Mouse (Mus musculus) limb, embryonic 14.5 days (tissue): ENCODE results near the gene Zbtb12. TPM values are rescaled to one million over a fixed set of nuclear protein-coding genes. Genes with fewer than 3 reads are reported as not detected.

Source experiments
- ATAC-seq: fragments of 200-750 bp; cut with Nextera tagmentation; 2 replicates; pipeline ENCODE4 v1.8.0; 2017; ENCODE audit warnings: low read depth, moderate number of reproducible peaks, moderate TSS enrichment; ENCODE audit not compliant: low FRiP score
- DNase-seq: peaks from one replicate; pipeline ENCODE4 v3.0.0-alpha.2; 2015; ENCODE audit warnings: low spot score
- H3K27ac ChIP-seq: fragments of 300-500 bp; sonication (generic); replicated peaks from 2 replicates; pipeline ENCODE4 v1.5.1; 2014; ENCODE audit warnings: low read depth, mild to moderate bottlenecking, low read length, moderate library complexity, mixed read lengths
- H3K27me3 ChIP-seq: fragments of 300-500 bp; sonication (generic); 2 replicates; pipeline ENCODE4 v1.6.1; 2014; ENCODE audit warnings: low read length, mixed read lengths; ENCODE audit not compliant: control insufficient read depth, insufficient read depth
- H3K36me3 ChIP-seq: fragments of 300-500 bp; sonication (generic); 2 replicates; pipeline ENCODE4 v1.6.1; 2014; ENCODE audit warnings: mild to moderate bottlenecking, low read length, moderate library complexity, mixed read lengths; ENCODE audit not compliant: control insufficient read depth, insufficient read depth
- H3K4me1 ChIP-seq: fragments of 300-500 bp; sonication (generic); 2 replicates; pipeline ENCODE4 v1.6.1; 2014; ENCODE audit warnings: antibody characterized with exemption, low read length, mixed read lengths; ENCODE audit not compliant: control insufficient read depth, insufficient read depth
- H3K4me2 ChIP-seq: fragments of 300-500 bp; sonication (generic); replicated peaks from 2 replicates; pipeline ENCODE4 v1.6.1; 2014; ENCODE audit warnings: low read depth, mild to moderate bottlenecking, low read length, moderate library complexity; ENCODE audit not compliant: severe bottlenecking
- H3K4me3 ChIP-seq: fragments of 300-500 bp; sonication (generic); replicated peaks from 2 replicates; pipeline ENCODE4 v1.5.1; 2014; ENCODE audit warnings: low read length
- H3K9ac ChIP-seq: fragments of 300-500 bp; sonication (generic); 2 replicates; pipeline ENCODE4 v1.6.1; 2014; ENCODE audit warnings: mild to moderate bottlenecking, low read depth, low read length, moderate library complexity; ENCODE audit not compliant: severe bottlenecking
- H3K9me3 ChIP-seq: fragments of 300-500 bp; sonication (generic); 2 replicates; pipeline ENCODE4 v1.6.1; 2016; ENCODE audit warnings: low read length; ENCODE audit not compliant: control insufficient read depth
- POLR2A ChIP-seq: fragments of 200-500 bp; IDR thresholded peaks from 2 replicates; pipeline ENCODE4 v1.8.0; 2012; ENCODE audit warnings: inconsistent platforms, mild to moderate bottlenecking, moderate library complexity, borderline replicate concordance; ENCODE audit not compliant: insufficient read depth, insufficient read length; ENCODE audit errors: extremely low read depth
- WGBS: fragments of 180-500 bp; shearing (Covaris S2); extraction: QIAGEN DNeasy Blood & Tissue Kit; methylation state at CpG from one replicate; pipeline ENCODE4 v1.1.7; 2014; 5-methylcytosine and 5-hydroxymethylcytosine counted together
- polyA plus RNA-seq, 2 experiments: library from polyadenylated mRNA; depleted of rRNA in 1 of 2; stranded (reverse) in 1 of 2; unstranded in 1 of 2; fragments of >200 nt; fragmentation: Nextera tagmentation in 1 of 2; extraction: Ambion mirVana in 1 of 2; gene quantifications; 2 replicates each; pipeline versions ENCODE4 v1.2.1 to v1.2.3; 2012 to 2014

The Zbtb12 gene
- polyA plus RNA-seq, 2 experiments, result 1.5 to 44.3 TPM

- ATAC-seq (no peak), DNase-seq (no peak)
- peaks cover 56% of the 10 kb centered on the region for H3K36me3 ChIP-seq
- no peak overlapping the region for H3K4me3 ChIP-seq
- TF ChIP-seq POLR2A, result no peak
- WGBS, result 95% methylated on average over 7 of the region's 7 CpGs
- no peaks in the 10 kb centered on the region for H3K27me3 ChIP-seq
- peaks cover 14% of the 10 kb centered on the region for H3K4me1 ChIP-seq
- no peaks in the 10 kb centered on the region for H3K9me3 ChIP-seq
- no peak overlapping the region for H3K9ac ChIP-seq
- no peak overlapping the region for H3K4me2 ChIP-seq
- H3K27ac ChIP-seq, result no peak overlapping the region
Measured at GRCm38 (mm10) chr17:34838785-34839184, 40.5 kb upstream of the Zbtb12 start.

GRCm38 (mm10) chr17:34840736-34841307 is 38.5 kb upstream of the Zbtb12 start:
- Histone ChIP-seq H3K4me2 (no peak overlapping the region), H3K36me3 (peaks cover 73% of the 10 kb centered on the region), H3K27ac (no peak overlapping the region), H3K9me3 (no peaks in the 10 kb centered on the region), H3K4me1 (peaks cover 13% of the 10 kb centered on the region), H3K27me3 (no peaks in the 10 kb centered on the region), H3K9ac (no peak overlapping the region), H3K4me3 (no peak overlapping the region)
- no peak for TF ChIP-seq POLR2A
- DNase-seq, result no peak
- 80% methylated on average over 6 of the region's 6 CpGs for WGBS
- ATAC-seq, result no peak

GRCm38 (mm10) chr17:34844884-34845283 is 34.4 kb upstream of the Zbtb12 start:
- no peak overlapping the region for H3K9ac ChIP-seq
- H3K4me2 ChIP-seq, result no peak overlapping the region
- ATAC-seq (no peak), DNase-seq (no peak)
- peaks cover 80% of the 10 kb centered on the region for H3K36me3 ChIP-seq
- H3K4me1 ChIP-seq, result peaks cover 5% of the 10 kb centered on the region; the same call in 1 of the 2 replicates
- H3K27ac ChIP-seq, result no peak overlapping the region
- WGBS, result 91% methylated on average over 10 of the region's 13 CpGs
- no peaks in the 10 kb centered on the region for H3K9me3 ChIP-seq
- no peaks in the 10 kb centered on the region for H3K27me3 ChIP-seq
- H3K4me3 ChIP-seq, result no peak overlapping the region
- TF ChIP-seq POLR2A, result no peak

- DNase-seq, result no peak
- Histone ChIP-seq H3K4me3 (no peak overlapping the region), H3K9ac (peak overlapping the region; percentile 7; the same call in 1 of the 2 replicates), H3K27me3 (no peaks in the 10 kb centered on the region), H3K27ac (no peak overlapping the region), H3K4me2 (no peak overlapping the region), H3K9me3 (no peaks in the 10 kb centered on the region), H3K36me3 (peaks cover 59% of the 10 kb centered on the region), H3K4me1 (peaks cover 12% of the 10 kb centered on the region)
- WGBS, result 91% methylated on average over 6 of the region's 6 CpGs
- no peak for ATAC-seq
- TF ChIP-seq POLR2A, result no peak
Measured at GRCm38 (mm10) chr17:34847192-34847591, 32.1 kb upstream of the Zbtb12 start.

GRCm38 (mm10) chr17:34847615-34848014 is 31.7 kb upstream of the Zbtb12 start:
- no peak overlapping the region for H3K9ac ChIP-seq
- TF ChIP-seq POLR2A, result no peak

More at GRCm38 (mm10) chr17:34847615-34848014, 31.7 kb upstream of the Zbtb12 start:
- Histone ChIP-seq H3K4me3 (no peak overlapping the region), H3K27me3 (no peaks in the 10 kb centered on the region), H3K36me3 (peaks cover 58% of the 10 kb centered on the region), H3K4me2 (no peak overlapping the region), H3K27ac (no peak overlapping the region), H3K4me1 (peaks cover 12% of the 10 kb centered on the region), H3K9me3 (no peaks in the 10 kb centered on the region)
- DNase-seq (no peak), ATAC-seq (no peak)
- WGBS, result 86% methylated on average over 7 of the region's 7 CpGs
